Mouse (Mus musculus): Measurements from ENCODE around the gene Zfand2b. TPM values are rescaled to one million over a fixed set of nuclear protein-coding genes. Genes with fewer than 3 reads are reported as not detected.

Gene Zfand2b
- polyA plus RNA-seq (2015; fragmentation: Nextera tagmentation; extraction: Ambion mirVana), result 30.4 and 31.7 TPM in 2 replicates

GRCm38 (mm10) chr1:75168472-75169464, at the start of gene Zfand2b:
Gene Zfand2b, plus strand, starts transcription at chr1:75168646.
- Histone ChIP-seq H3K4me2 (ENCODE audit: low read depth, low read length) (peak within 1 kb of the TSS; percentile 76), H3K4me3 (ENCODE audit: low read length) (peak within 1 kb of the TSS; percentile 76), H3K27ac (ENCODE audit: low read length) (peak within 1 kb of the TSS; percentile 85), H3K36me3 (ENCODE audit: control insufficient read depth, insufficient read depth) (peaks cover 19% of the 10 kb centered on the region), H3K4me1 (ENCODE audit: control insufficient read depth, insufficient read depth, low read length) (peaks cover 8% of the 10 kb centered on the region; the same call in 1 of the 2 replicates), H3K9me3 (replicated peaks; ENCODE audit: control insufficient read depth, low read length) (no peaks in the 10 kb centered on the region), H3K27me3 (ENCODE audit: control insufficient read depth, insufficient read depth, low read length) (no peaks in the 10 kb centered on the region), H3K9ac (ENCODE audit: low read length) (peak within 1 kb of the TSS; percentile 84)
- ATAC-seq (replicated peaks; ENCODE audit: extremely low read depth, insufficient read depth, low FRiP score), result peak; percentile 98
- WGBS, result 2% methylated on average over 53 of the region's 59 CpGs

- H3K4me3 ChIP-seq (ENCODE audit: low read length), result no peak overlapping the region
- no peak for ATAC-seq (replicated peaks; ENCODE audit: extremely low read depth, insufficient read depth, low FRiP score)
- H3K9me3 ChIP-seq (replicated peaks; ENCODE audit: control insufficient read depth, low read length), result no peaks in the 10 kb centered on the region
- 77% methylated on average over 3 of the region's 3 CpGs for WGBS
- H3K9ac ChIP-seq (ENCODE audit: low read length), result no peak overlapping the region
- H3K27me3 ChIP-seq (ENCODE audit: control insufficient read depth, insufficient read depth, low read length), result no peaks in the 10 kb centered on the region
- peaks cover 3% of the 10 kb centered on the region; the same call in 1 of the 2 replicates for H3K4me1 ChIP-seq (ENCODE audit: control insufficient read depth, insufficient read depth, low read length)
- H3K27ac ChIP-seq (ENCODE audit: low read length), result no peak overlapping the region
- H3K36me3 ChIP-seq (ENCODE audit: control insufficient read depth, insufficient read depth), result no peaks in the 10 kb centered on the region
- no peak overlapping the region for H3K4me2 ChIP-seq (ENCODE audit: low read depth, low read length)
Observed at GRCm38 (mm10) chr1:75122211-75122610, 46.2 kb upstream of the Zfand2b start.

GRCm38 (mm10) chr1:75124346-75125321, 43.8 kb upstream of the Zfand2b start, which contains the start of gene Nhej1:
Gene Nhej1, minus strand, starts transcription at chr1:75125200.
- H3K36me3 ChIP-seq (ENCODE audit: control insufficient read depth, insufficient read depth), result no peaks in the 10 kb centered on the region

GRCm38 (mm10) chr1:75125418-75125817, 43.0 kb upstream of the Zfand2b start:
- peak overlapping the region; percentile 68 for H3K4me2 ChIP-seq (ENCODE audit: low read depth, low read length)
- H3K27ac ChIP-seq (ENCODE audit: low read length), result peak overlapping the region; percentile 94
- ATAC-seq (replicated peaks; ENCODE audit: extremely low read depth, insufficient read depth, low FRiP score), result no peak
- H3K36me3 ChIP-seq (ENCODE audit: control insufficient read depth, insufficient read depth), result no peaks in the 10 kb centered on the region
- H3K27me3 ChIP-seq (ENCODE audit: control insufficient read depth, insufficient read depth, low read length), result no peaks in the 10 kb centered on the region
- H3K9me3 ChIP-seq (replicated peaks; ENCODE audit: control insufficient read depth, low read length), result no peaks in the 10 kb centered on the region
- peaks cover 3% of the 10 kb centered on the region; the same call in 1 of the 2 replicates for H3K4me1 ChIP-seq (ENCODE audit: control insufficient read depth, insufficient read depth, low read length)
- H3K4me3 ChIP-seq (ENCODE audit: low read length), result peak overlapping the region; percentile 68
- WGBS, result 32% methylated on average over 5 of the region's 5 CpGs
- H3K9ac ChIP-seq (ENCODE audit: low read length), result peak overlapping the region; percentile 80; the same call in 1 of the 2 replicates

More at GRCm38 (mm10) chr1:75124346-75125321, 43.8 kb upstream of the Zfand2b start, which contains the start of gene Nhej1:
- Histone ChIP-seq H3K9me3 (replicated peaks; ENCODE audit: control insufficient read depth, low read length) (no peaks in the 10 kb centered on the region), H3K9ac (ENCODE audit: low read length) (peak within 1 kb of the TSS; percentile 80), H3K27ac (ENCODE audit: low read length) (peak within 1 kb of the TSS; percentile 94), H3K4me2 (ENCODE audit: low read depth, low read length) (peak within 1 kb of the TSS; percentile 68), H3K27me3 (ENCODE audit: control insufficient read depth, insufficient read depth, low read length) (no peaks in the 10 kb centered on the region), H3K4me1 (ENCODE audit: control insufficient read depth, insufficient read depth, low read length) (peaks cover 3% of the 10 kb centered on the region; the same call in 1 of the 2 replicates), H3K4me3 (ENCODE audit: low read length) (peak within 1 kb of the TSS; percentile 68)
- peak; percentile 98 for ATAC-seq (replicated peaks; ENCODE audit: extremely low read depth, insufficient read depth, low FRiP score)
- WGBS, result 1% methylated on average over 56 of the region's 56 CpGs

- H3K4me1 ChIP-seq (ENCODE audit: control insufficient read depth, insufficient read depth, low read length), result peaks cover 3% of the 10 kb centered on the region; the same call in 1 of the 2 replicates
- no peak for ATAC-seq (replicated peaks; ENCODE audit: extremely low read depth, insufficient read depth, low FRiP score)
- 64% methylated on average over 3 of the region's 3 CpGs for WGBS
Observed at GRCm38 (mm10) chr1:75128641-75129040, 39.8 kb upstream of the Zfand2b start.

GRCm38 (mm10) chr1:75133421-75134207, 34.8 kb upstream of the Zfand2b start, which contains the start of gene Slc23a3:
Gene Slc23a3, minus strand, starts transcription at chr1:75133890.
- no peak within 1 kb of the TSS for H3K27ac ChIP-seq (ENCODE audit: low read length)
- no peaks in the 10 kb centered on the region for H3K9me3 ChIP-seq (replicated peaks; ENCODE audit: control insufficient read depth, low read length)
- no peak within 1 kb of the TSS for H3K4me3 ChIP-seq (ENCODE audit: low read length)
- no peaks in the 10 kb centered on the region for H3K4me1 ChIP-seq (ENCODE audit: control insufficient read depth, insufficient read depth, low read length)
- ATAC-seq (replicated peaks; ENCODE audit: extremely low read depth, insufficient read depth, low FRiP score), result 0 out of 2 replicates have a peak, but pooled peaks have one; percentile 6
- peaks cover 22% of the 10 kb centered on the region for H3K36me3 ChIP-seq (ENCODE audit: control insufficient read depth, insufficient read depth)
- WGBS, result 54% methylated on average over 12 of the region's 12 CpGs
- no peak within 1 kb of the TSS for H3K4me2 ChIP-seq (ENCODE audit: low read depth, low read length)
- H3K9ac ChIP-seq (ENCODE audit: low read length), result no peak within 1 kb of the TSS
- no peaks in the 10 kb centered on the region for H3K27me3 ChIP-seq (ENCODE audit: control insufficient read depth, insufficient read depth, low read length)

More at GRCm38 (mm10) chr1:75128641-75129040, 39.8 kb upstream of the Zfand2b start:
- Histone ChIP-seq H3K9me3 (replicated peaks; ENCODE audit: control insufficient read depth, low read length) (no peaks in the 10 kb centered on the region), H3K27me3 (ENCODE audit: control insufficient read depth, insufficient read depth, low read length) (no peaks in the 10 kb centered on the region), H3K9ac (ENCODE audit: low read length) (no peak overlapping the region), H3K4me3 (ENCODE audit: low read length) (no peak overlapping the region), H3K27ac (ENCODE audit: low read length) (no peak overlapping the region), H3K36me3 (ENCODE audit: control insufficient read depth, insufficient read depth) (no peaks in the 10 kb centered on the region), H3K4me2 (ENCODE audit: low read depth, low read length) (no peak overlapping the region)

- Histone ChIP-seq H3K4me1 (ENCODE audit: control insufficient read depth, insufficient read depth, low read length) (peaks cover 9% of the 10 kb centered on the region), H3K9ac (ENCODE audit: low read length) (no peak overlapping the region), H3K27ac (ENCODE audit: low read length) (no peak overlapping the region), H3K4me3 (ENCODE audit: low read length) (no peak overlapping the region), H3K27me3 (ENCODE audit: control insufficient read depth, insufficient read depth, low read length) (no peaks in the 10 kb centered on the region), H3K4me2 (ENCODE audit: low read depth, low read length) (no peak overlapping the region), H3K9me3 (replicated peaks; ENCODE audit: control insufficient read depth, low read length) (no peaks in the 10 kb centered on the region), H3K36me3 (ENCODE audit: control insufficient read depth, insufficient read depth) (peaks cover 31% of the 10 kb centered on the region)
- WGBS, result 65% methylated on average over 6 of the region's 6 CpGs
- ATAC-seq (replicated peaks; ENCODE audit: extremely low read depth, insufficient read depth, low FRiP score), result no peak
Observed at GRCm38 (mm10) chr1:75136293-75136692, 32.2 kb upstream of the Zfand2b start.

- Histone ChIP-seq H3K4me2 (ENCODE audit: low read depth, low read length) (no peak overlapping the region), H3K27ac (ENCODE audit: low read length) (no peak overlapping the region), H3K9ac (ENCODE audit: low read length) (no peak overlapping the region), H3K27me3 (ENCODE audit: control insufficient read depth, insufficient read depth, low read length) (no peaks in the 10 kb centered on the region), H3K4me1 (ENCODE audit: control insufficient read depth, insufficient read depth, low read length) (peaks cover 9% of the 10 kb centered on the region), H3K36me3 (ENCODE audit: control insufficient read depth, insufficient read depth) (peaks cover 31% of the 10 kb centered on the region), H3K4me3 (ENCODE audit: low read length) (no peak overlapping the region), H3K9me3 (replicated peaks; ENCODE audit: control insufficient read depth, low read length) (no peaks in the 10 kb centered on the region)
- ATAC-seq (replicated peaks; ENCODE audit: extremely low read depth, insufficient read depth, low FRiP score), result no peak
- 35% methylated on average over 3 of the region's 3 CpGs for WGBS
Observed at GRCm38 (mm10) chr1:75136730-75137129, 31.7 kb upstream of the Zfand2b start.

Measured in heart, embryonic 16.5 days (tissue).